Mouse (Mus musculus) layer of hippocampus, adult 9-10 months (tissue): ENCODE data around the gene Il1r1.

ENCODE experiments used
- DNase-seq: peaks from one replicate; pipeline ENCODE4 v3.0.0; 2022; ENCODE audit warnings: low spot score

Il1r1 gene

DNA sequence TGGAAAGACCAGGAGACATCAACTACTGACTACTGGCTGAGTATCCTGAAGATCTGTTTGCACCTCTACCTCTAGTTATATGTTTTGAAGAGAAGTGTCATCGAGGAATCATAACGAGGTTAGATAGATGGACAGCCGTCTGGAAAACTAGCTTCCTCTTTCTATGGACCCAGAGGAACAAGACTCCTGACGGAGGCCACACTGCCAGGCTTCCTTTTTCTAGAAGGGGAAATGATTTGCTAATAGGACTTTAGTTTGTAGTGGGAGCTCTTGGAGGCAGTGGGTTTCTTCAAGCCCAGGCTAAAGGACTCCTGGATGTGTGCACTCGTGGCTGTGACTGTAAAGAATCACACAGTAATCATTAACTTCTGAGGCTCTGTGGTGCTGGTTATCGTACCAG lies 96.9 kb downstream of the Il1r1 start:
- no peak for DNase-seq

DNA sequence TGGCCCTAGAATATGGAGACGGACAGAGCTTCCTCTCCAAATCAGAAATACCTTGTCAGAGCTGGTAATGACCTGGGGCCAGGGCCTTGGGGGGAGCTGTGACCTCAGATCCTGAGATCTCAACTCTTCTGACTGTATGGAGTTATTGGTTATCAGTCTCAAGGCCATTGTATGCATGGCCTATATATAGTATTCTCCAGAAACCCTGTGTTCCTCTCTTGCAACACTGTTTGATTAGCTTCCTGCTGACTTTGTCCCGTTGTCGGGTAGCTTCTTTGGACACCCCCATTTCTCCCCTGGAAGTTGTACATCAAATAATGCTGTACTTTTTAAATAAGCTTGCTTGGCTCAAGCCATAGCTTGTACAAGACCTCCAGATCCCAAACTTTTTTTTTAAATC lies 97.7 kb downstream of the Il1r1 start:
- no peak for DNase-seq

GRCm38 (mm10) chr1:40324457-40324856 lies 99.6 kb downstream of the Il1r1 start, which contains the start of gene Il1rl2:
Gene Il1rl2, plus strand, starts transcription at chr1:40324610.
- no peak for DNase-seq

DNA sequence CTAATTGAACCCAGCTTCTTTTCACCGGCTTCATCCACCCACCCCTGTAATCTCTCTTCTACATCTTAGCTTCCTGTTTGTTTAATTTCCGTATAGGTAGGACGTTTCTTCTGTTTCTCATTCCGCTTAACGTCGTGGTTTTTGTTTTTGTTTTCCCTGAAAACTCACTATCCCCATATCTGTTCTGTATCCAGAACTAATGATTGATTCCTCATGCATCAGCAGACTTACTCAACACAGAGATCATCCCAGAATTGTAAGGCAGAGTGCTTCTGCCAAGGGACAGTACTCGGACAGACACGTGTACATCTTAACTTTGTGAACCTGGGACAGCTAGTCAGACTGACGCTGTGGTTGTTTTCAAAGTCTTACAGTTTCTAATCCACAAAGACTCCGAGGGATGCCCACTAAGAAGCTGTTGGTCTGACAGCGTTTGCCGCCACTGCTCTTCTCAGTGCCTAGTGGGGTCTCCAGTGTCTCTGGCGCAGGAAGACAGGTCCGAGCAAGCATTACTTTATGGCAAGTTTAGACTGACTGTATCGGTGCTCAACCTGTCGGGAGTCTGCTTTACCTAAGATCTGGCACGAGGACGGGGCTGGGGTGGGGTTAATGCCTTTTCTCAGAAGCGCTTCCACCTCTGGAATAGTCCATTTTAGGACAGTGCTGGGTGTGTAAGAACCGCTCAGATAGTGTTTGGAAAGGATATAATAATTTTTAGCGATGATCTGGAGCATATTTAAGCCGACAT lies 100.2 kb downstream of the Il1r1 start:
- DNase-seq, result no peak

- DNase-seq, result no peak
These were observed 100.9 kb downstream of the Il1r1 start for GRCm38 (mm10) chr1:40325711-40326327.

GRCm38 (mm10) chr1:40327604-40328003 lies 102.7 kb downstream of the Il1r1 start:
- DNase-seq, result no peak

GRCm38 (mm10) chr1:40329526-40329925 lies 104.6 kb downstream of the Il1r1 start:
- DNase-seq, result no peak

DNA sequence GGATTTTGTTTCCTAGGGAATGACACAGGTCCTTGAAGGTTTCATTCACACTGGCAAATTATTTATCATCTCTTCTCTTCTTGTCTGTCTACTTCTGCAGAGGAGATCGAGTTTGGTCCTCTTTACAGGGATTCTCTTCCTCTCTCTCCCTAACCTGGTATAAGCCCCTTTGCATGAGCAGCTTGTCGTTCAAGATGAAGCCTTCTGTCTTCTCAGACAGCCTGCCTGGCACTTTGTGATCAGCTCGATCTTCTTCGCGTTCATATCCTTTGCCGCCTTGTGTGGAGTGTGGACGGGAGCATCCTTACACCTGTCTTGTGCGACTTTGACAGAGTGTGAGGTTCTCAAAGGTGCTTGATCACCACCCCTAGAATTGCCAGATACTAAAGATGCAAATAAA lies 105.3 kb downstream of the Il1r1 start:
- DNase-seq, result no peak

- no peak for DNase-seq
These were observed 114.5 kb downstream of the Il1r1 start for GRCm38 (mm10) chr1:40339346-40339745.

DNA sequence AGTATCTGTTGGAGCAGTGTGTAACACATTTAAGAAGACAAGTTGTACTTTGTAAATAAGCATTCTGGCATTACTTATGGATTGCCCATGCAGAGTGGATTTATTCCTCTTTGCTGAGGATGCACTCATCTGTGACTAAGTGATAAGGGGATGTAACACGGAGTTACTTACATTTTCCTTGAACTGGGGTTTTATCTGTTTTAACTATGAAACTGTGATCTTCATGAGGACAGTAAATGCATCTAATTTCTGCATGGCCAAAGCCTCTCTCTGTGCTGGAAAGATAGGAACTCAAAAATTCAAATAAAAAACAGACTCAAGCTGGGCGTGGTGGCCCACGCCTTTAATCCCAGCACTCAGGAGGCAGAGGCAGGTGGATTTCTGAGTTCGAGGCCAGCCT lies 115.2 kb downstream of the Il1r1 start:
- DNase-seq, result no peak

- no peak for DNase-seq
These were observed 127.5 kb downstream of the Il1r1 start for GRCm38 (mm10) chr1:40352158-40352903.

GRCm38 (mm10) chr1:40352904-40353286 lies 128.0 kb downstream of the Il1r1 start:
- DNase-seq, result no peak

DNA sequence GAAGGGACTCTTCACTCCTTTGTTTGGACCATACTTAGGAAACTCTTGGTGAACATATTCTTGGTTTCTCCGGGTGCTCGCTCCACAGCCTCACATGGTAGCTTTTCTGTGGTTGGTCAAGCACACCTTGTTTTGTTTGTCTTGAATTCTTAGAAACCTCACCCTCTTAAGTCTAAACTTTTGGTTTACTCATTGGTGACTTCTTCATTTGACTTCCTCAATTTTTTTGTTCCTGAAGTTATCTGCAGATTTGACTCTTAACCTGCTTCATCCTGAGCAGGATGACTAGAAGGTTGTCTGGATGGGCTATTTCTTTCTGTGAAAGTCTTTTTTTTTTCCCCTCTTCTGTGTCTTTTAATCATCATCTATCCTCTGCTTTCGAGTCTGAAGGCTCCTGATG lies 129.8 kb downstream of the Il1r1 start:
- DNase-seq, result no peak

DNA sequence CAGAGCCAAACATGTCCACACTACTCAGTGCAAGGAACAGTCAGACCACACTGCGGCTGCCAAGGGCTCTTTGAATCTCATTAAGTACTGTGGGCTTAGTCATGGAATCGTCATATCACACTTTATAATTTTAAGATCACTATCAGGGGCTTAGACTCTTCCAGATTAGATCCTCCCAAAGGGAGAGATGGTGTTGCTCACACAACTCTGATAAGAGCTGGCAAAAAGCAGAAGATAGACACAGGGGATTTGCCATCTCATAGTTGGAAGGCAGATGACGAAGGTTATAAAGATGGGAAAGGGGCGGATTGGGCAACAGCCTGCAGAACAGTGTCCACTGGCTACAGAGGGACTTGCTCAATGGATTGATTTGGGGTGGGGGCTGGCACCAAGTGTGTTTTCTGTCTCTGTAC lies 130.6 kb downstream of the Il1r1 start:
- DNase-seq, result no peak

DNA sequence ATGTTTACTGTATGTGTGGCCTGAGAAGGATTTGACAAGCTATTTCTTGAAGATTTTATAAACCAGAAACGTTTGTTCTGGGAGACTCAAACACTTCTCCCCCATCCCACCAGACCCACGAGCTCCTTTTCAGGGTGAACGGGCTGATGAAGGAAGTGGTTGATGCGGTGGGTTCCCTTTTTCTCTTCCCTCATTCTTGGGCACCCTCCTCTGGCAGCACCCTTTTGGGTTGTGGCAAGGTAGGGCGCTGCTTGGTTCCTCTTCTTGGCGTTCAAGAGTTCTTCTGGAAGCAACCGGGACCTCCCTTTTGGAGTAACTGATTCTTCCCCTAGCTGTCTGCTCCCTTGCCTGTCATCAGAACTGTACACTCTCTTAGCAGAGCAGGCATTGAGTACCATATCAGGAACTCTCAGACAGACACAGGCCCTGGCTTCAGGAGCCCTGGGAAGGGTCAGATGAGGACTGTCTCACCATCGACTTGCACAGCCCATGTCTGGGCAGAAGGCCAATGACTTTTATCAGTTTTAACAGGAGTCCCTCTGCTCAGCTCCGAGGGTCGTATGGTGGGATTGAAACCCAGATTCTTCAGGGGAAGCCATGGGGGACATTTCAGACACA lies 131.1 kb downstream of the Il1r1 start:
- no peak for DNase-seq

GRCm38 (mm10) chr1:40357921-40358320 lies 133.0 kb downstream of the Il1r1 start:
- DNase-seq, result no peak

GRCm38 (mm10) chr1:40358351-40358750 lies 133.5 kb downstream of the Il1r1 start:
- no peak for DNase-seq

DNA sequence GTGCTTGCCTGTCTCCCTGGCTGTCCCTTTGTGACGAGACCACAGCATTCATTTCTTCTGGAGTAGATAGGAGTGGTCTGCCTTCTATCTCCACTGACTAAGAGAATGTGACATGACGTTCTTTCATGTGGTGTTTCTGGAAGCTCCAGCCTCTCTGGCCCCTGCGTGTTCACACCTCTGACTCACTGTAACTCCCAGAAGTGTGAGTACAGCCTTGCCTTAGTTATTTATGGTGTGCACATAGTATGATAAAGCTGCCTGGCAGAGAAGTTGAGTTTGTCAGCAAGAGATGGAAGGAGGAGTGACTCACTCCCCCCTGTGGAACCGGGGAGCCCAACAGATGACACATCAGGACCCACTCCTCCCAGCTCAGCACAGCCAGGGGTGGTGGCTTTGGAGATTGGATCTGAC lies 133.9 kb downstream of the Il1r1 start:
- no peak for DNase-seq

DNA sequence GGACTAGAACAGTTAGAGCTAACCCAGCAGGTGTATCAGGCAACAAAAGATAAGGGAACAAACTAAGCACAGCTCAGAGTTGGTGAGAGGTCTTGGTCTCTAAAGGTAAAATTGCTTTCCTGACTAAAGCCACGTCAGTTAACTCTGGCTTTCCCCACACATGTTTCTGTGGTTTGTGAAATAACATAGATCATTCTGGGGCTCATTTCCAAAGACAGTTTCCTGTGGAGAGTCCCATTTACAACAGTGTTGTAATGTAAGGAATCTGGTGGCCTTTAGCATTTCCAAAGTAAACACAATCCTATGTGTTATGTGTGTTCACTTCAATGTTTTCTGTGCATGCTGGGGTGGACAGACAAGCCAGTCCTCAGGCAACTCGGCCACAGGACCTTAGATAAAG lies 134.9 kb downstream of the Il1r1 start:
- no peak for DNase-seq

GRCm38 (mm10) chr1:40360969-40361368 lies 136.1 kb downstream of the Il1r1 start:
- no peak for DNase-seq

DNA sequence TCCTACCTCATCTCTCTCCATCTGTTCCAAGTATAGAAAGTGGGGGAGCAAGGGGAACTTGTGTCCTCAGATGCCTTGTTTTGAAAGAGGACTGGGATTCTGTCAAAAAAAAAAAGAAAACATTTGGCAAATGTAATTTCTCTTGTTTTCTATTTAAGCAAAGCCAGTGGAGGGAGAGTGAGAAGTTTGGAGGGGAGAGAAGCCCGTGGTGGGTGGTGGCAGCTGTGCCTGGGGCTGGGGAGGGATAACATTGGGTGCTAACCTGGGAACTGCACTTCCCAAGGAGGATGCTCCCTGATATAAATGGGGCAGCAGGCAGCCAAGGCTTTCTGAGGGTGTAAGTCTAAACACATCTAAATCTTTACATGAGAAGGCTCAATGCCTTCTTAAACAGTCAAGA lies 136.7 kb downstream of the Il1r1 start:
- no peak for DNase-seq

GRCm38 (mm10) chr1:40362784-40363183 lies 137.9 kb downstream of the Il1r1 start:
- DNase-seq, result no peak
